In genomic region chr5:102478076-102478475, GRCm38 (mm10) we compare ENCODE assay signal across 27 mouse cellular contexts. TPM values are rescaled to one million over a fixed set of nuclear protein-coding genes. Genes with fewer than 3 reads are reported as not detected.
DNase-seq lines count a peak whose midpoint lies in the region; ATAC-seq lines count a peak whose summit lies in the region.
"Had no signal": no experiment of that assay in that cellular context is flagged by ENCODE, and none has a peak within 500 bp of the region (broad histone marks: within the 10 kb centered on the region; RNA-seq: fewer than 3 reads in every experiment).

No protein-coding gene starts in this region.

- no peaks in the 10 kb centered on the region for H3K27me3 ChIP-seq in midbrain, embryonic 14.5 days (ENCODE audit: control insufficient read depth, insufficient read depth, low read length)
- H3K27me3 ChIP-seq in midbrain, embryonic 15.5 days (replicated peaks) = no peaks in the 10 kb centered on the region
- H3K27me3 ChIP-seq in forebrain, embryonic 15.5 days = peaks cover 7% of the 10 kb centered on the region; the same call in 1 of the 2 replicates
- H3K27me3 ChIP-seq: embryonic facial prominence, embryonic 12.5 days; lung, embryonic 15.5 days had no signal

- peak; percentile 31 to 39 for DNase-seq in cerebellum, postnatal 14 days
- no peak for DNase-seq in cerebellum, adult 11-12 months
- peak; percentile 13 for DNase-seq in midbrain, embryonic 14.5 days
- peak; percentile 38 for DNase-seq in ZHBTc4 (ENCODE audit: low read depth, low spot score)
- DNase-seq in adrenal gland, postnatal 25 days = no peak
- DNase-seq: adrenal gland, adult 8-10 months; cerebellum, adult 2 months; cerebellum, postnatal 36 days; embryo, embryonic 11 days; gastrocnemius, postnatal 25 days; heart, adult 2 months; heart, postnatal 10 days; kidney, adult 9 months; kidney, postnatal 10 days; layer of hippocampus, postnatal 36 days; liver; lung, postnatal 4 days; thymus, postnatal 14 days had no signal

- no peaks in the 10 kb centered on the region for H3K36me3 ChIP-seq in midbrain, embryonic 14.5 days (ENCODE audit: control insufficient read depth, insufficient read depth, low read length)
- no peaks in the 10 kb centered on the region for H3K36me3 ChIP-seq in midbrain, embryonic 15.5 days (replicated peaks)
- H3K36me3 ChIP-seq in forebrain, embryonic 15.5 days = no peaks in the 10 kb centered on the region
- H3K36me3 ChIP-seq: embryonic facial prominence, embryonic 12.5 days; heart, embryonic 13.5 days; lung, embryonic 15.5 days had no signal

- H3K9ac ChIP-seq in midbrain, embryonic 14.5 days (replicated peaks; ENCODE audit: low read length) = no peak overlapping the region
- no peak overlapping the region for H3K9ac ChIP-seq in midbrain, embryonic 15.5 days
- no peak overlapping the region for H3K9ac ChIP-seq in forebrain, embryonic 15.5 days (replicated peaks)
- H3K9ac ChIP-seq: embryonic facial prominence, embryonic 12.5 days; heart, embryonic 13.5 days; hindbrain, embryonic 14.5 days; liver, embryonic 14.5 days; lung, embryonic 15.5 days had no signal

- no peaks in the 10 kb centered on the region for H3K9me3 ChIP-seq in midbrain, embryonic 14.5 days (ENCODE audit: control insufficient read depth, low read length)
- no peaks in the 10 kb centered on the region for H3K9me3 ChIP-seq in midbrain, embryonic 15.5 days
- H3K9me3 ChIP-seq in forebrain, embryonic 15.5 days = no peaks in the 10 kb centered on the region
- H3K9me3 ChIP-seq: embryonic facial prominence, embryonic 12.5 days; heart, embryonic 13.5 days; lung, embryonic 15.5 days had no signal

- no peak for ATAC-seq in midbrain, embryonic 14.5 days (ENCODE audit: low FRiP score, low TSS enrichment)
- ATAC-seq in midbrain, embryonic 15.5 days (replicated peaks) = no peak
- ATAC-seq in megakaryocyte progenitor cell, adult 5-6 weeks (replicated peaks; ENCODE audit: poor library complexity) = peak; percentile 12; the same call in 1 of the 2 replicates
- ATAC-seq in forebrain, embryonic 15.5 days (replicated peaks) = no peak
- ATAC-seq: intestine, postnatal 0 days had no signal

- H3K4me2 ChIP-seq in midbrain, embryonic 14.5 days (ENCODE audit: low read length) = no peak overlapping the region
- no peak overlapping the region for H3K4me2 ChIP-seq in midbrain, embryonic 15.5 days
- H3K4me2 ChIP-seq in forebrain, embryonic 15.5 days (replicated peaks) = no peak overlapping the region
- H3K4me2 ChIP-seq: embryonic facial prominence, embryonic 12.5 days; heart, embryonic 13.5 days; hindbrain, embryonic 14.5 days; lung, embryonic 15.5 days had no signal

- H3K27ac ChIP-seq in midbrain, embryonic 14.5 days (replicated peaks; ENCODE audit: low read depth, low read length) = no peak overlapping the region
- no peak overlapping the region for H3K27ac ChIP-seq in midbrain, embryonic 15.5 days
- H3K27ac ChIP-seq in forebrain, embryonic 15.5 days (replicated peaks) = no peak overlapping the region
- H3K27ac ChIP-seq: embryonic facial prominence, embryonic 12.5 days; heart, adult 2 months; heart, embryonic 13.5 days; hindbrain, embryonic 14.5 days; liver, embryonic 14.5 days; lung, embryonic 15.5 days had no signal

- WGBS in midbrain, embryonic 14.5 days = 4% methylated on average over 2 of the region's 2 CpGs
- 5% methylated on average over 2 of the region's 2 CpGs for WGBS in midbrain, embryonic 15.5 days
- WGBS in forebrain, embryonic 15.5 days = 2% methylated on average over 2 of the region's 2 CpGs

- peaks cover 16% of the 10 kb centered on the region; the same call in 1 of the 2 replicates for H3K4me1 ChIP-seq in midbrain, embryonic 14.5 days (ENCODE audit: control insufficient read depth, insufficient read depth, low read length)
- peaks cover 21% of the 10 kb centered on the region for H3K4me1 ChIP-seq in midbrain, embryonic 15.5 days
- H3K4me1 ChIP-seq in forebrain, embryonic 15.5 days = peaks cover 19% of the 10 kb centered on the region

- H3K4me3 ChIP-seq in midbrain, embryonic 14.5 days (replicated peaks; ENCODE audit: low read depth, low read length) = no peak overlapping the region
- H3K4me3 ChIP-seq in midbrain, embryonic 15.5 days = no peak overlapping the region
- H3K4me3 ChIP-seq in forebrain, embryonic 15.5 days = no peak overlapping the region
- H3K4me3 ChIP-seq: embryonic facial prominence, embryonic 12.5 days; heart, adult 2 months; heart, embryonic 13.5 days; lung, embryonic 15.5 days had no signal

RNA-seq across cellular contexts. Expression of gene Arhgap24, which starts 3.1 kb away (rescaled TPM):
- polyA plus RNA-seq in midbrain, embryonic 14.5 days (2014; fragmentation: Nextera tagmentation; extraction: Ambion mirVana) = 6.2 and 7.3 TPM in 2 replicates
- polyA plus RNA-seq in midbrain, embryonic 15.5 days (2015; fragmentation: Nextera tagmentation; extraction: Ambion mirVana) = 9.9 and 10.6 TPM in 2 replicates
- total RNA-seq in megakaryocyte progenitor cell, adult 5-6 weeks (2015) = 0.96 and 1.4 TPM in 2 replicates
- total RNA-seq in megakaryocyte progenitor cell, adult 5-6 weeks (2017) = 1.7 and 2.3 TPM in 2 replicates
- total RNA-seq in adrenal gland, postnatal 25 days (2021) = 10.6 and 15.6 TPM in 2 replicates
- 3.2 and 3.4 TPM in 2 replicates for polyA plus RNA-seq in forebrain, embryonic 15.5 days (2015; fragmentation: Nextera tagmentation; extraction: Ambion mirVana)

Comparison
In these comparisons a context has a peak if more than half of its experiments do, and no peak if none do; other contexts are left out.
1. DNase-seq: peak in cerebellum, postnatal 14 days (2 of 2), midbrain, embryonic 14.5 days (single experiment) and ZHBTc4 (single experiment); none in cerebellum, adult 11-12 months (single experiment) and adrenal gland, postnatal 25 days (single experiment).